Comparison of ENCODE assay signal across 7 mouse cellular contexts in the genomic region with DNA sequence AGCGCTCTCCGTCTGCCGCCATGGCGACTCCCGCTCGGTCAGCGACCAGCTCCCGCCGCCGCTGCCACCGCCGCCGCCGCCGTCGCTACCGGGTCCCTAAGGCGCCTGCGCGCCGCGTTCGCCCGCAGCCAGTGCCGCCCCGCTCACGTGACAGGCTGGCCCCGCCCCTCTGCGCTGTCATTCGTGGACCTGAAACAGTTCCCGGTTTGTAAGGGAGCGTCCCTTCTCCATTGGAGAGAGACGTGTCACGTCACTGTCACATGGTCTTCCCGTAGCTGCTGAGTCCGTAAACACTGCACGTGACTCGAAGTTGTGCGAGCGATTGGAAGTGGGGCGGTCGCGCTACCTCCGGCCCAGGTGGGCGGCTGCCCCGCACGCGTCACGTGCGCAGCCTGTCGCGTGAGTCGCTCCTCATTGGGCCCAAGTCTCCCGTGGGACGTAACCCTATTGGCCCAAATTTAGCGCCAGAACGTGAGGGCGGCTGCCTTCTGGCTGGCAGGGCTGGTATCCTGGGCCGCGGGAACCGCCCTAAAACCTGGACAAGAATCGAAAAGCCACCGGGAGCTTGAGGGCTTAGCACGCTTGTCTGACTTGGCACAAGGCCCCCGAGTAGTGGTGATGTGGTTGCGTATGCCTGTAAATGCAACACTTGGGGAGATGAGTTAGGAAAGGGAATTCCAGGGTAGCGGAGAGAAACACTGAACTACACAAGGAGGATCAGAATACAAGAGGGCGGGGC. TPM values are rescaled to one million over a fixed set of nuclear protein-coding genes. Genes with fewer than 3 reads are reported as not detected.
DNase-seq lines count a peak whose midpoint lies in the region; ATAC-seq lines count a peak whose summit lies in the region.

A gene (minus strand): TSS at position 103 of the 739 bp plus-strand sequence.
A gene (plus strand): TSS at position 329 of the 739 bp plus-strand sequence.

- H3K27ac ChIP-seq in embryonic facial prominence, embryonic 11.5 days (replicated peaks; ENCODE audit: low read depth, low read length) = peak within 1 kb of the TSS; percentile 74
- H3K27ac ChIP-seq in limb, embryonic 10.5 days = peak within 1 kb of the TSS; percentile 92
- H3K27ac ChIP-seq in midbrain, embryonic 13.5 days = peak within 1 kb of the TSS; percentile 86

- peak within 1 kb of the TSS; percentile 82 for H3K4me2 ChIP-seq in embryonic facial prominence, embryonic 11.5 days (ENCODE audit: low read depth, low read length)
- peak within 1 kb of the TSS; percentile 93 for H3K4me2 ChIP-seq in midbrain, embryonic 13.5 days (replicated peaks)

- H3K9ac ChIP-seq in embryonic facial prominence, embryonic 11.5 days (replicated peaks; ENCODE audit: low read length) = peak within 1 kb of the TSS; percentile 93
- peak within 1 kb of the TSS; percentile 99 for H3K9ac ChIP-seq in midbrain, embryonic 13.5 days (replicated peaks)

- peak; percentile 100 for DNase-seq in adrenal gland, postnatal 14 days
- DNase-seq in embryonic facial prominence, embryonic 11.5 days (ENCODE audit: low spot score) = peak; percentile 98
- DNase-seq in kidney, adult 11 months = peak; percentile 100
- peak; percentile 99 for DNase-seq in limb, embryonic 10.5 days (ENCODE audit: low spot score)
- peak; percentile 99 for DNase-seq in spleen, adult 12 weeks (ENCODE audit: low spot score)

- no peaks in the 10 kb centered on the region for H3K9me3 ChIP-seq in embryonic facial prominence, embryonic 11.5 days (replicated peaks; ENCODE audit: control insufficient read depth, low read length)
- H3K9me3 ChIP-seq in limb, embryonic 10.5 days (replicated peaks) = no peaks in the 10 kb centered on the region
- H3K9me3 ChIP-seq in midbrain, embryonic 13.5 days = no peaks in the 10 kb centered on the region

- WGBS in embryonic facial prominence, embryonic 11.5 days = under 1% methylated on average over 60 of the region's 68 CpGs
- under 1% methylated on average over 68 of the region's 68 CpGs for WGBS in limb, embryonic 10.5 days
- WGBS in midbrain, embryonic 13.5 days = under 1% methylated on average over 68 of the region's 68 CpGs

- peaks cover 10% of the 10 kb centered on the region; the same call in 1 of the 2 replicates for H3K36me3 ChIP-seq in embryonic facial prominence, embryonic 11.5 days (replicated peaks; ENCODE audit: control insufficient read depth, insufficient read depth, low read depth, low read length)
- peaks cover 37% of the 10 kb centered on the region for H3K36me3 ChIP-seq in limb, embryonic 10.5 days
- peaks cover 33% of the 10 kb centered on the region for H3K36me3 ChIP-seq in midbrain, embryonic 13.5 days

- H3K27me3 ChIP-seq in embryonic facial prominence, embryonic 11.5 days (ENCODE audit: control insufficient read depth, insufficient read depth, low read length) = no peaks in the 10 kb centered on the region
- no peaks in the 10 kb centered on the region for H3K27me3 ChIP-seq in limb, embryonic 10.5 days (ENCODE audit: low read depth, poor library complexity, severe bottlenecking)
- no peaks in the 10 kb centered on the region for H3K27me3 ChIP-seq in midbrain, embryonic 13.5 days

- peak within 1 kb of the TSS; percentile 94 for H3K4me3 ChIP-seq in embryonic facial prominence, embryonic 11.5 days (ENCODE audit: low read depth, low read length)
- H3K4me3 ChIP-seq in limb, embryonic 10.5 days = peak within 1 kb of the TSS; percentile 85
- peak within 1 kb of the TSS; percentile 99 for H3K4me3 ChIP-seq in midbrain, embryonic 13.5 days (replicated peaks)

- ATAC-seq in embryonic facial prominence, embryonic 11.5 days (replicated peaks; ENCODE audit: insufficient number of reproducible peaks, low FRiP score, low TSS enrichment, low read depth) = peak; percentile 99
- peak; percentile 88 for ATAC-seq in granulocyte monocyte progenitor cell, adult 5-6 weeks (replicated peaks; ENCODE audit: poor library complexity, severe bottlenecking)
- peak; percentile 99 for ATAC-seq in midbrain, embryonic 13.5 days

- no peaks in the 10 kb centered on the region for H3K4me1 ChIP-seq in embryonic facial prominence, embryonic 11.5 days (ENCODE audit: control insufficient read depth, insufficient read depth, low read length)
- H3K4me1 ChIP-seq in limb, embryonic 10.5 days = peaks cover 34% of the 10 kb centered on the region
- H3K4me1 ChIP-seq in midbrain, embryonic 13.5 days (replicated peaks) = peaks cover 35% of the 10 kb centered on the region

RNA-seq across cellular contexts. Expression of the first gene that starts in this region (rescaled TPM):
- 44.3 and 47.2 TPM in 2 replicates for total RNA-seq in adrenal gland, postnatal 14 days (2021)
- 49.1 and 52.4 TPM in 2 replicates for polyA plus RNA-seq in embryonic facial prominence, embryonic 11.5 days (2014; fragmentation: Nextera tagmentation; extraction: Ambion mirVana)
- total RNA-seq in granulocyte monocyte progenitor cell, adult 5-6 weeks (2014; fragmentation: Nextera tagmentation) = 48.4 and 72.7 TPM in 2 replicates
- total RNA-seq in granulocyte monocyte progenitor cell, adult 5-6 weeks (2017) = 20.9 and 25.0 TPM in 2 replicates
- 45.4 and 51.9 TPM in 2 replicates for polyA plus RNA-seq in limb, embryonic 10.5 days (2016; fragmentation: Nextera tagmentation; extraction: Ambion mirVana)
- polyA plus RNA-seq in midbrain, embryonic 13.5 days (2015; fragmentation: Nextera tagmentation; extraction: Ambion mirVana) = 78.9 and 85.3 TPM in 2 replicates

RNA-seq across cellular contexts. Expression of the second gene that starts in this region (rescaled TPM):
- total RNA-seq in adrenal gland, postnatal 14 days (2021) = 55.0 and 61.3 TPM in 2 replicates
- 72.0 and 72.8 TPM in 2 replicates for polyA plus RNA-seq in embryonic facial prominence, embryonic 11.5 days (2014; fragmentation: Nextera tagmentation; extraction: Ambion mirVana)
- 179 and 257 TPM in 2 replicates for total RNA-seq in granulocyte monocyte progenitor cell, adult 5-6 weeks (2014; fragmentation: Nextera tagmentation)
- total RNA-seq in granulocyte monocyte progenitor cell, adult 5-6 weeks (2017) = 252 and 259 TPM in 2 replicates
- 88.3 and 89.7 TPM in 2 replicates for polyA plus RNA-seq in limb, embryonic 10.5 days (2016; fragmentation: Nextera tagmentation; extraction: Ambion mirVana)
- 29.1 and 31.1 TPM in 2 replicates for polyA plus RNA-seq in midbrain, embryonic 13.5 days (2015; fragmentation: Nextera tagmentation; extraction: Ambion mirVana)

Comparison
In these comparisons a context has a peak if more than half of its experiments do, and no peak if none do; other contexts are left out.
1. Peak in every context shown above with its lines: DNase-seq, ATAC-seq, H3K4me3 ChIP-seq and H3K27ac ChIP-seq.